Mouse (Mus musculus): Measurements from ENCODE around the gene Plekha6. TPM values are rescaled to one million over a fixed set of nuclear protein-coding genes. Genes with fewer than 3 reads are reported as not detected.

Plekha6 gene
- polyA plus RNA-seq, 2 experiments = 4.2 to 6.6 TPM

GRCm38 (mm10) chr1:133209482-133209881, 45.5 kb downstream of the Plekha6 start:
- no peak overlapping the region for H3K4me3 ChIP-seq (replicated peaks; ENCODE audit: low read length)
- no peak for DNase-seq (ENCODE audit: low spot score)
- TF ChIP-seq POLR2A (IDR thresholded peaks at IDR 0.05; ENCODE audit: borderline replicate concordance, extremely low read depth, insufficient read depth, insufficient read length) = no peak
- no peak overlapping the region for H3K27ac ChIP-seq (replicated peaks; ENCODE audit: low read depth, low read length)
- H3K36me3 ChIP-seq (ENCODE audit: control insufficient read depth, insufficient read depth, low read length) = no peaks in the 10 kb centered on the region
- ATAC-seq (ENCODE audit: low FRiP score, low read depth) = no peak
- H3K4me2 ChIP-seq (replicated peaks; ENCODE audit: low read depth, low read length, severe bottlenecking) = no peak overlapping the region
- no peaks in the 10 kb centered on the region for H3K27me3 ChIP-seq (ENCODE audit: control insufficient read depth, insufficient read depth, low read length)
- 41% methylated on average over 7 of the region's 7 CpGs for WGBS
- peaks cover 10% of the 10 kb centered on the region for H3K4me1 ChIP-seq (ENCODE audit: control insufficient read depth, insufficient read depth, low read length)
- H3K9ac ChIP-seq (ENCODE audit: low read depth, low read length, severe bottlenecking) = 0 out of 2 replicates have a peak overlapping the region, but pooled peaks have one; percentile 0
- no peaks in the 10 kb centered on the region for H3K9me3 ChIP-seq (ENCODE audit: control insufficient read depth, low read length)

- 37% methylated on average over 17 of the region's 17 CpGs for WGBS
- H3K4me2 ChIP-seq (replicated peaks; ENCODE audit: low read depth, low read length, severe bottlenecking) = no peak overlapping the region
These were observed 46.0 kb downstream of the Plekha6 start for GRCm38 (mm10) chr1:133209901-133210516.

GRCm38 (mm10) chr1:133210766-133211165, 46.8 kb downstream of the Plekha6 start:
- Histone ChIP-seq H3K9me3 (ENCODE audit: control insufficient read depth, low read length) (no peaks in the 10 kb centered on the region), H3K9ac (ENCODE audit: low read depth, low read length, severe bottlenecking) (no peak overlapping the region), H3K27ac (replicated peaks; ENCODE audit: low read depth, low read length) (no peak overlapping the region), H3K4me1 (ENCODE audit: control insufficient read depth, insufficient read depth, low read length) (peaks cover 10% of the 10 kb centered on the region), H3K4me3 (replicated peaks; ENCODE audit: low read length) (no peak overlapping the region), H3K36me3 (ENCODE audit: control insufficient read depth, insufficient read depth, low read length) (no peaks in the 10 kb centered on the region), H3K4me2 (replicated peaks; ENCODE audit: low read depth, low read length, severe bottlenecking) (no peak overlapping the region), H3K27me3 (ENCODE audit: control insufficient read depth, insufficient read depth, low read length) (no peaks in the 10 kb centered on the region)
- ATAC-seq (ENCODE audit: low FRiP score, low read depth) (no peak), DNase-seq (ENCODE audit: low spot score) (no peak)
- WGBS = 76% methylated on average over 7 of the region's 7 CpGs
- no peak for TF ChIP-seq POLR2A (IDR thresholded peaks at IDR 0.05; ENCODE audit: borderline replicate concordance, extremely low read depth, insufficient read depth, insufficient read length)

More at GRCm38 (mm10) chr1:133209901-133210516, 46.0 kb downstream of the Plekha6 start:
- DNase-seq (ENCODE audit: low spot score) = no peak
- TF ChIP-seq POLR2A (IDR thresholded peaks at IDR 0.05; ENCODE audit: borderline replicate concordance, extremely low read depth, insufficient read depth, insufficient read length) = no peak
- no peaks in the 10 kb centered on the region for H3K9me3 ChIP-seq (ENCODE audit: control insufficient read depth, low read length)
- peaks cover 10% of the 10 kb centered on the region for H3K4me1 ChIP-seq (ENCODE audit: control insufficient read depth, insufficient read depth, low read length)
- no peaks in the 10 kb centered on the region for H3K36me3 ChIP-seq (ENCODE audit: control insufficient read depth, insufficient read depth, low read length)
- 0 out of 2 replicates have a peak overlapping the region, but pooled peaks have one; percentile 0 for H3K9ac ChIP-seq (ENCODE audit: low read depth, low read length, severe bottlenecking)
- H3K4me3 ChIP-seq (replicated peaks; ENCODE audit: low read length) = no peak overlapping the region
- H3K27me3 ChIP-seq (ENCODE audit: control insufficient read depth, insufficient read depth, low read length) = no peaks in the 10 kb centered on the region
- no peak for ATAC-seq (ENCODE audit: low FRiP score, low read depth)
- no peak overlapping the region for H3K27ac ChIP-seq (replicated peaks; ENCODE audit: low read depth, low read length)

GRCm38 (mm10) chr1:133212273-133212672, 48.3 kb downstream of the Plekha6 start:
- H3K4me1 ChIP-seq (ENCODE audit: control insufficient read depth, insufficient read depth, low read length) = peaks cover 10% of the 10 kb centered on the region

GRCm38 (mm10) chr1:133213098-133213497, 49.1 kb downstream of the Plekha6 start:
- Histone ChIP-seq H3K9ac (ENCODE audit: low read depth, low read length, severe bottlenecking) (no peak overlapping the region), H3K36me3 (ENCODE audit: control insufficient read depth, insufficient read depth, low read length) (no peaks in the 10 kb centered on the region), H3K4me3 (replicated peaks; ENCODE audit: low read length) (no peak overlapping the region), H3K27me3 (ENCODE audit: control insufficient read depth, insufficient read depth, low read length) (no peaks in the 10 kb centered on the region), H3K4me1 (ENCODE audit: control insufficient read depth, insufficient read depth, low read length) (peaks cover 15% of the 10 kb centered on the region), H3K4me2 (replicated peaks; ENCODE audit: low read depth, low read length, severe bottlenecking) (no peak overlapping the region), H3K27ac (replicated peaks; ENCODE audit: low read depth, low read length) (no peak overlapping the region), H3K9me3 (ENCODE audit: control insufficient read depth, low read length) (no peaks in the 10 kb centered on the region)
- 27% methylated on average over 7 of the region's 7 CpGs for WGBS
- ATAC-seq (ENCODE audit: low FRiP score, low read depth) = no peak
- no peak for TF ChIP-seq POLR2A (IDR thresholded peaks at IDR 0.05; ENCODE audit: borderline replicate concordance, extremely low read depth, insufficient read depth, insufficient read length)
- DNase-seq (ENCODE audit: low spot score) = no peak

More at GRCm38 (mm10) chr1:133212273-133212672, 48.3 kb downstream of the Plekha6 start:
- no peak for ATAC-seq (ENCODE audit: low FRiP score, low read depth)
- Histone ChIP-seq H3K4me3 (replicated peaks; ENCODE audit: low read length) (no peak overlapping the region), H3K27me3 (ENCODE audit: control insufficient read depth, insufficient read depth, low read length) (no peaks in the 10 kb centered on the region), H3K27ac (replicated peaks; ENCODE audit: low read depth, low read length) (no peak overlapping the region), H3K36me3 (ENCODE audit: control insufficient read depth, insufficient read depth, low read length) (no peaks in the 10 kb centered on the region), H3K9ac (ENCODE audit: low read depth, low read length, severe bottlenecking) (no peak overlapping the region), H3K9me3 (ENCODE audit: control insufficient read depth, low read length) (no peaks in the 10 kb centered on the region), H3K4me2 (replicated peaks; ENCODE audit: low read depth, low read length, severe bottlenecking) (no peak overlapping the region)
- TF ChIP-seq POLR2A (IDR thresholded peaks at IDR 0.05; ENCODE audit: borderline replicate concordance, extremely low read depth, insufficient read depth, insufficient read length) = no peak
- 76% methylated on average over 4 of the region's 4 CpGs for WGBS
- DNase-seq (ENCODE audit: low spot score) = no peak

All from limb, embryonic 14.5 days (tissue).